Mouse (Mus musculus) embryonic facial prominence, embryonic 15.5 days (tissue): ENCODE data around the gene Gm36864. TPM values are rescaled to one million over a fixed set of nuclear protein-coding genes. Genes with fewer than 3 reads are reported as not detected.
"Not testable (repeated sequence)": the region's sequence is repeated elsewhere in the genome, so short reads cannot be mapped to it uniquely, and the experiment has no call there.

Experiments used
- ATAC-seq: fragments of 200-750 bp; cut with Nextera tagmentation; 2 replicates; pipeline ENCODE4 v1.8.0; 2017; ENCODE audit warnings: low read depth, moderate TSS enrichment; ENCODE audit not compliant: insufficient number of reproducible peaks, low FRiP score, low TSS enrichment
- H3K27ac ChIP-seq: fragments of 300-500 bp; sonication (generic); replicated peaks from 2 replicates; pipeline ENCODE4 v1.5.1; 2015; ENCODE audit warnings: mild to moderate bottlenecking, inconsistent platforms
- H3K27me3 ChIP-seq: fragments of 300-500 bp; sonication (generic); 2 replicates; pipeline ENCODE4 v1.6.1; 2015; ENCODE audit warnings: inconsistent platforms
- H3K36me3 ChIP-seq: fragments of 300-500 bp; sonication (generic); 2 replicates; pipeline ENCODE4 v1.6.1; 2015; ENCODE audit warnings: mild to moderate bottlenecking, inconsistent platforms
- H3K4me1 ChIP-seq: fragments of 300-500 bp; sonication (generic); 2 replicates; pipeline ENCODE4 v1.6.1; 2015; ENCODE audit warnings: inconsistent platforms
- H3K4me2 ChIP-seq: fragments of 300-500 bp; sonication (generic); replicated peaks from 2 replicates; pipeline ENCODE4 v1.6.1; 2015; ENCODE audit warnings: mild to moderate bottlenecking, inconsistent platforms
- H3K4me3 ChIP-seq: fragments of 300-500 bp; sonication (generic); replicated peaks from 2 replicates; pipeline ENCODE4 v1.5.1; 2015; ENCODE audit warnings: mild to moderate bottlenecking, inconsistent platforms
- H3K9ac ChIP-seq: fragments of 300-500 bp; sonication (generic); 2 replicates; pipeline ENCODE4 v1.6.1; 2015; ENCODE audit warnings: inconsistent platforms
- H3K9me3 ChIP-seq: fragments of 300-500 bp; sonication (generic); replicated peaks from 2 replicates; pipeline ENCODE4 v1.6.1; 2016; ENCODE audit warnings: inconsistent platforms
- WGBS: fragments of 180-500 bp; shearing (Covaris S2); methylation state at CpG from one replicate; pipeline ENCODE4 v1.1.7; 2015; 5-methylcytosine and 5-hydroxymethylcytosine counted together
- polyA plus RNA-seq: library from polyadenylated mRNA; unstranded; fragments of >200 nt; fragmentation: Nextera tagmentation; extraction: Ambion mirVana; gene quantifications from 2 replicates; pipeline ENCODE4 v1.2.1, GENCODE M21; 2015

Gm36864 gene
- polyA plus RNA-seq, result 0.24 TPM in 1 of 2 replicates, not detected in the other

- 85% methylated on average over 3 of the region's 3 CpGs for WGBS
- Histone ChIP-seq H3K9me3 (no peaks in the 10 kb centered on the region), H3K9ac (no peak within 1 kb of the TSS)
These were observed at the start of gene Gm36864 for GRCm38 (mm10) chr7:44235909-44236308. TSS of gene Gm36864 (plus strand) at chr7:44236177.

GRCm38 (mm10) chr7:44186516-44186915, 49.5 kb upstream of the Gm36864 start:
- not testable (repeated sequence) for H3K27me3 ChIP-seq, ATAC-seq, H3K4me3 ChIP-seq, H3K9ac ChIP-seq, H3K4me1 ChIP-seq, H3K27ac ChIP-seq, H3K36me3 ChIP-seq, H3K9me3 ChIP-seq, H3K4me2 ChIP-seq
- WGBS, result 61% methylated on average over 8 of the region's 8 CpGs

More at GRCm38 (mm10) chr7:44235909-44236308, at the start of gene Gm36864:
- Histone ChIP-seq H3K4me3 (no peak within 1 kb of the TSS), H3K27me3 (no peaks in the 10 kb centered on the region), H3K4me1 (no peaks in the 10 kb centered on the region), H3K27ac (no peak within 1 kb of the TSS), H3K36me3 (no peaks in the 10 kb centered on the region), H3K4me2 (no peak within 1 kb of the TSS)
- 0 out of 2 replicates have a peak, but pooled peaks have one; percentile 7 for ATAC-seq

GRCm38 (mm10) chr7:44187936-44188335, 48.0 kb upstream of the Gm36864 start, which contains the start of gene Klk1b24:
TSS of gene Klk1b24 (plus strand) at chr7:44188236.
- not testable (repeated sequence) for H3K4me1 ChIP-seq, H3K27me3 ChIP-seq, ATAC-seq, H3K9me3 ChIP-seq, H3K4me2 ChIP-seq, H3K27ac ChIP-seq, H3K4me3 ChIP-seq, H3K9ac ChIP-seq, H3K36me3 ChIP-seq

GRCm38 (mm10) chr7:44193466-44193865, 42.5 kb upstream of the Gm36864 start:
- H3K9me3 ChIP-seq, H3K9ac ChIP-seq, H3K4me2 ChIP-seq, H3K36me3 ChIP-seq, H3K27me3 ChIP-seq, H3K27ac ChIP-seq, H3K4me3 ChIP-seq, ATAC-seq, H3K4me1 ChIP-seq: not testable (repeated sequence)
- 89% methylated on average over 1 of the region's 1 CpGs for WGBS

- H3K9ac ChIP-seq, result no peak within 1 kb of the TSS
- ATAC-seq, result no peak
- no peak within 1 kb of the TSS for H3K4me2 ChIP-seq
- no peak within 1 kb of the TSS for H3K27ac ChIP-seq
- 65% methylated on average over 3 of the region's 3 CpGs for WGBS
- no peak within 1 kb of the TSS for H3K4me3 ChIP-seq
- no peaks in the 10 kb centered on the region for H3K36me3 ChIP-seq
- no peaks in the 10 kb centered on the region for H3K27me3 ChIP-seq
- no peaks in the 10 kb centered on the region for H3K4me1 ChIP-seq
- no peaks in the 10 kb centered on the region for H3K9me3 ChIP-seq
These were observed 38.1 kb upstream of the Gm36864 start, which contains the start of gene Klk1b3 for GRCm38 (mm10) chr7:44197891-44198290. TSS of gene Klk1b3 (plus strand) at chr7:44198191.

GRCm38 (mm10) chr7:44207135-44207534, 28.8 kb upstream of the Gm36864 start, which contains the start of gene Klk1b4:
TSS of gene Klk1b4 (plus strand) at chr7:44207435.
- not testable (repeated sequence) for H3K9ac ChIP-seq, ATAC-seq, H3K4me1 ChIP-seq, H3K27me3 ChIP-seq, H3K4me3 ChIP-seq, H3K36me3 ChIP-seq, H3K4me2 ChIP-seq, H3K9me3 ChIP-seq, H3K27ac ChIP-seq
- 48% methylated on average over 3 of the region's 3 CpGs for WGBS

GRCm38 (mm10) chr7:44208307-44208706, 27.7 kb upstream of the Gm36864 start:
- no peak overlapping the region for H3K4me2 ChIP-seq
- no peaks in the 10 kb centered on the region for H3K4me1 ChIP-seq
- no peak overlapping the region for H3K9ac ChIP-seq
- no peaks in the 10 kb centered on the region for H3K9me3 ChIP-seq
- no peak overlapping the region for H3K27ac ChIP-seq
- no peaks in the 10 kb centered on the region for H3K36me3 ChIP-seq
- no peak overlapping the region for H3K4me3 ChIP-seq
- H3K27me3 ChIP-seq, result no peaks in the 10 kb centered on the region
- 76% methylated on average over 3 of the region's 3 CpGs for whole genome bisulfite sequencing
- no peak for ATAC-seq

- Histone ChIP-seq H3K9ac (no peak within 1 kb of the TSS), H3K27ac (no peak within 1 kb of the TSS), H3K36me3 (no peaks in the 10 kb centered on the region), H3K27me3 (no peaks in the 10 kb centered on the region), H3K4me2 (no peak within 1 kb of the TSS), H3K4me3 (no peak within 1 kb of the TSS), H3K4me1 (no peaks in the 10 kb centered on the region), H3K9me3 (no peaks in the 10 kb centered on the region)
- no peak for ATAC-seq
- 82% methylated on average over 1 of the region's 1 CpGs for WGBS
These were observed 20.3 kb upstream of the Gm36864 start, which contains the start of gene Klk1b5 for GRCm38 (mm10) chr7:44215645-44216044. TSS of gene Klk1b5 (plus strand) at chr7:44215945.

GRCm38 (mm10) chr7:44221601-44222000, 14.4 kb upstream of the Gm36864 start:
- not testable (repeated sequence) for H3K27ac ChIP-seq, H3K9me3 ChIP-seq, H3K36me3 ChIP-seq, H3K4me1 ChIP-seq, H3K4me2 ChIP-seq, H3K4me3 ChIP-seq, H3K27me3 ChIP-seq, H3K9ac ChIP-seq, ATAC-seq
- WGBS, result 73% methylated on average over 9 of the region's 10 CpGs

- not testable (repeated sequence) for H3K4me3 ChIP-seq, H3K4me2 ChIP-seq, H3K36me3 ChIP-seq, H3K9ac ChIP-seq, H3K27ac ChIP-seq, ATAC-seq, H3K9me3 ChIP-seq, H3K27me3 ChIP-seq, H3K4me1 ChIP-seq
- 78% methylated on average over 6 of the region's 6 CpGs for WGBS
These were observed 13.6 kb upstream of the Gm36864 start for GRCm38 (mm10) chr7:44222335-44222734.

- ATAC-seq, result no peak
- Histone ChIP-seq H3K27ac (no peak within 1 kb of the TSS), H3K4me2 (no peak within 1 kb of the TSS), H3K4me1 (no peaks in the 10 kb centered on the region), H3K36me3 (no peaks in the 10 kb centered on the region), H3K27me3 (no peaks in the 10 kb centered on the region), H3K9me3 (no peaks in the 10 kb centered on the region), H3K4me3 (no peak within 1 kb of the TSS), H3K9ac (no peak within 1 kb of the TSS)
- WGBS, result 36% methylated on average over 1 of the region's 1 CpGs
These were observed 10.9 kb upstream of the Gm36864 start, which contains the start of gene Klk1 for GRCm38 (mm10) chr7:44225076-44225475. TSS of gene Klk1 (plus strand) at chr7:44225360.

GRCm38 (mm10) chr7:44239913-44240312, 3.9 kb downstream of the Gm36864 start:
- no peak overlapping the region for H3K4me2 ChIP-seq
- H3K27me3 ChIP-seq, result no peaks in the 10 kb centered on the region
- H3K4me1 ChIP-seq, result no peaks in the 10 kb centered on the region
- H3K36me3 ChIP-seq, result no peaks in the 10 kb centered on the region
- no peak for ATAC-seq
- no peak overlapping the region for H3K27ac ChIP-seq
- whole genome bisulfite sequencing, result 47% methylated on average over 2 of the region's 2 CpGs
- no peak overlapping the region for H3K4me3 ChIP-seq
- H3K9ac ChIP-seq, result no peak overlapping the region
- no peaks in the 10 kb centered on the region for H3K9me3 ChIP-seq
